Mouse (Mus musculus): Measurements from ENCODE around the gene Olfr1368.
"Not testable (repeated sequence)": the region's sequence is repeated elsewhere in the genome, so short reads cannot be mapped to it uniquely, and the experiment has no call there.

Olfr1368 gene

GRCm38 (mm10) chr13:21167910-21168300, 22.2 kb upstream of the Olfr1368 start:
- peak; percentile 70 for DNase-seq (ENCODE audit: low spot score)

GRCm38 (mm10) chr13:21166936-21167909, 21.6 kb upstream of the Olfr1368 start:
- DNase-seq (ENCODE audit: low spot score): peak; percentile 85

GRCm38 (mm10) chr13:21162591-21162990, 16.9 kb upstream of the Olfr1368 start:
- DNase-seq (ENCODE audit: low spot score): no peak

GRCm38 (mm10) chr13:21161591-21161990, 15.9 kb upstream of the Olfr1368 start:
- no peak for DNase-seq (ENCODE audit: low spot score)

DNA sequence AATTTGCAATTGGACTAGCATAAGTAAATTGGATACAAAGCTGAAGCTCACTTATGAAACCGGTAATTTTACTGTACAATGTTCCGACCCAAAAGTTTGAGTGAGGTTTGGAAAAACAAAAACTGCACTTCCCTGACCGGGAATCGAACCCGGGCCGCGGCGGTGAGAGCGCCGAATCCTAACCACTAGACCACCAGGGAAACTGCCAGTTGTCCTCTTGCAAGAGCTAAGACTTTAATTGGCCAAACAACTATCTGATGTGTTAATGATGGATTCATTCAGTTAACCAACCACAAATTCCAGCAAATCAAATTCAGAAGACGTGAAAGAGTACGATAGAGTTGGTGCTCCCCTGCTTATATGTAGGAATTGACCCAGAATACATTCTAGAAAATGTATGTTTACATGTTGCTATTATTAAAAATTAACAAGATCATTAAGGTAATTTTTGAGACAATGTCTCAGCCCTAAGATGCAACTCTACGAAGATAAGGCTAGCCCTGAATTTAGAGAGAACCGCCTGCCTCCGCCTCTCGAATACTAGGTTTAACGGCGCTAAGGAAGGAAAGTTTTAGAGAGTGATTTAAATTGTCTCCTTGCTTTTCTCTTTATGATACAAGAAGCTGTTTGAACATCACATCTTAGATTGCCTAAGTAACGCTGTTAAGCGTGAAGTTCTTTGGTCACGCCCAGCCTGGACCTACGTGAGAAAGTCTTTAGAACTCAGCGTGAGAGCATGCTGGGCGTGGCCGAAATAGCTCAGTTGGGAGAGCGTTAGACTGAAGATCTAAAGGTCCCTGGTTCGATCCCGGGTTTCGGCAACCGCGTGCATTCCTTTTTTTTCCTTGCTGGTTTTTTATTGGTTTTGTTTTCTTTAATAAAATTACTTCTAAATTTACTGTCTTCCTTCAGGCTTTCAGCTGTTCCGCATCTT, 15.3 kb upstream of the Olfr1368 start:
- DNase-seq (ENCODE audit: low spot score): peak; percentile 94

GRCm38 (mm10) chr13:21160041-21160511, 14.4 kb upstream of the Olfr1368 start:
- no peak for DNase-seq (ENCODE audit: low spot score)

DNA sequence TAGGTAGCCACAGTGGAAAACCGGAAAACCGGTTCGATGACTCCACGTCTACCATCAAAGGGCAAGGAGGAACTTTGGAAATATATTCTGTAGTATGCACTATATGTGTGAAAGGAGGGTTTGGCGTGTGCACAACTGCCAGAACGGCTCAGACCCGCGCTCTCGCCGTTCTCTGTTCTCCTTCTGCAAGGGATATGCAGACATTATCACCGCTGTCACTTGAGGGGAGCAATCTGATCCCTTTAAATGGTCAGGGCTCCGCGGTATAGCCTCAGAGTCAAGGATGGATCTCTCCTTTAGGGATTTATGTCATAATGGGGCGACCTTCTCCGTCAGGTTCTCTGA, 13.8 kb upstream of the Olfr1368 start:
- DNase-seq (ENCODE audit: low spot score): no peak

GRCm38 (mm10) chr13:21158785-21159474, 13.3 kb upstream of the Olfr1368 start:
- DNase-seq (ENCODE audit: low spot score): peak; percentile 73

- DNase-seq (ENCODE audit: low spot score): no peak
Observed at GRCm38 (mm10) chr13:21158071-21158470, 12.4 kb upstream of the Olfr1368 start.

GRCm38 (mm10) chr13:21155888-21156287, 10.2 kb upstream of the Olfr1368 start:
- DNase-seq (ENCODE audit: low spot score): no peak

DNA sequence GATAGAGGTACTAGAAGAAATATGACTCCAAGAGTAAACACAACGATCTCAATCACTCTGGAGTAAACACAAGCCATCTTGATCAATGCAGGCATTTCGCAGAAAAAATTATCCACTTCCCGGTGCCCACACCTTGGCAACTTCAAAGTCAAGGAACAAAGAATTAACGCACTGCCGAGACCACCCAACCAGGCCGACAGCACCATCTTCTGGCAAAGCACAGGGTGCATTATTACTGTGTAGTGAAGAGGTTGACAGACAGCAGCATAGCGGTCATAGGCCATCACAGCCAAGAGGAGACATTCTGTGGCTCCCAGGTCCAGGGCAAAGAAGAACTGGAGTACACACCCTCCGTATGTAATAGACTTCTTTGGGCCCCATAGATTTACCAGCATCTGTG, 3.2 kb downstream of the Olfr1368 start:
- no peak for DNase-seq (ENCODE audit: low spot score)

GRCm38 (mm10) chr13:21129339-21129738, 16.3 kb downstream of the Olfr1368 start, which contains the start of gene Olfr263:
Olfr263 (plus strand) TSS chr13:21129639.
- not testable (repeated sequence) for DNase-seq (ENCODE audit: low spot score)

DNA sequence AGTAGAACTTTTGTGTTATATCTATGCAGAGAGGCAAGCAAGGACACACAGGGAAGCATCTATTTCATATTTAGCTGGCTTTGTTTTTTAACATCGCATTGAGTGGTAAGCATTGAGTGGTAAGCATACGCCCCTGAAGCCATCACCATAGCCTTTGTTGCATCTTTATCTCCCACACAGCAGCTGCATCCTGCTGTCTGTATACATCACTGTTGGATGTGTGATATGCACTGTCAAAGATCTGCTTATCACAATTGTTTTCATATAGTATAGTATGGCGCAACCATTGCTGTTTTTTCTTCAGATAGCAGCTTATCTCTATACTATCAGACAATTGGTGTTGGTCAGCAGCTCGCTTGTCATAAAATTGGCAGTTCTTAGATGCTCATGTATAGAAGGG, 31.5 kb downstream of the Olfr1368 start:
- DNase-seq (ENCODE audit: low spot score): no peak

- not testable (repeated sequence) for DNase-seq (ENCODE audit: low spot score)
Observed at GRCm38 (mm10) chr13:21111183-21111582, 34.5 kb downstream of the Olfr1368 start, which contains the start of gene Olfr1369-ps1. Olfr1369-ps1 (plus strand) TSS chr13:21111483.

DNA sequence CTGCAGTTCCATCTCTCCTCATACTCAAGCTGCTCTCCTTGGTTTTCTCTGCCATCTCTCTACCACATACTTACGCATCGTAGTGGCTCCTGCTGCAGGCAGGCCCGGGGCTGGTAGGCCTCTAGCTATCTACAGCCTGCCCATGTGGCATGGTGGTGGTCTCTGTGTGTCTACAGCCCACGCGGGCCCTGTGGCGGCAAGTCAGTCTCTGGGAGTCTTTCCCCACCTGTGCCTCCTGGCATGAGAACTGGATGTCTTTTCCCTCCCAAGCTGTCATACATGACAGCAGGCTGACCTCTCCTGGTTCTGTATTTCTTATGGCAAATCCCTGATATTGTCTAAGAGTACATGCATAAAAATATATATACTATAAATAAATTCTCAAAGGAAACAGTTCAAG, 35.2 kb downstream of the Olfr1368 start:
- no peak for DNase-seq (ENCODE audit: low spot score)

- no peak for DNase-seq (ENCODE audit: low spot score)
Observed at GRCm38 (mm10) chr13:21109759-21110158, 35.9 kb downstream of the Olfr1368 start.

Measured in adipocyte (in vitro differentiated cells).